Mouse (Mus musculus) cerebellum, adult 11-12 months (tissue): ENCODE results near the gene Dnah11.
A peak's percentile ranks its signal among the peaks of the same experiment; 100 is the strongest.

ENCODE experiments used
- DNase-seq: peaks from one replicate; pipeline ENCODE4 v3.0.0; 2022

Dnah11 gene

DNA sequence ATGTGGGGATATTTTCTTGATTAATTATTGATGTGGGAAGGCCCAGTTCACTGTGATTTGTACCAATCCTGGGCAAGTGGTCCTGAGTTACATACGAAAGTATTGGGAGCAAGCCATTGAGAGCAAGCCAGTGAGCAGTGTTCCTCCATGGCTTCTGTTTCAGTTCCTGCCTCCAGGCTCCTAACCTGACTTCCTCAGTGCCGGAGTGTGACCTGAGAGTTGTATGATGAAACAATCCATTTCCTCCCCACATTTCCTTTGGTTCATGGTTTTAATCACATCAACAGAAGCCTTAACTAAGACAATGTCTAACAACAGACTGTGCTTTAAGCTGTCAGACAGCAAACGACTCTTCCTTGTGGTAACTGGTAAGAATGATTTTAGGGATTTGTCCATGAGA is 114.0 kb downstream of the Dnah11 start:
- no peak for DNase-seq

DNA sequence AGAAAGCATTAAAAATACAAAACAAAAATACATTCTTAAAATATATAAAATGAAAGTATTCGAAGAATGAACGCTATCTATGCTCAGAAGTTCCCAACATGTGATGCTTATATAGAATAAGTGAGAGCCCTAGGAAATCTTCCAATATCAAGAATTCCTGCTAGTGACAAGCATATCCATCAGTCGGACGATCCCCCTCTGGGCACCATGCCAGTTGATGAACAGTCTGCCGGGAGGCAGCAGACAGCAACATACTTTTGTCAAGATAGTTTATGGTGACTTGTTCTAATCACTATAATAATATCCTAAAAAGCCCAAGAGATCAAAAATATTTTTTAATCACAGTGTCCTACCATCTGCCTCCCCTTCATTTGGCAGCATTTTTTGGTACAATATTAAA is 114.7 kb downstream of the Dnah11 start:
- DNase-seq: no peak

DNA sequence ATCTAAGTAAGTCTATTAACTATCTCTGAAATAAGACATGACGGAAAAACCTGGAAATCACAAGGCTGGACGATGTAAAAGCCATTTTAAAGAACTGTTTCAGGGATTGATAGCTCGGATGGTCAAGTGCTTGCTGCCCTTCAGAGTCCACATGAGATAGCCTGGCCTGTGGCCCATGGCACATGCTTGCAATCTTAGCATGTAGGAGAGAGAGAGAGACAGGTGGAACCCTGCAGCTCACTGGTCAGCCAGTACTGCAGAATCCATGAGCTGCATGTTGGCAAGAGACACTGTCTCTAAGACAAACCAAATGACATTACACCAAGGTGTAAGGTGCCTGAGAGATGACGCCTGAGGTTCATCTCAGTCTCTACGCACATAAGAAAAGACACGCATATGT is 118.4 kb downstream of the Dnah11 start:
- DNase-seq: peak; percentile 62

DNA sequence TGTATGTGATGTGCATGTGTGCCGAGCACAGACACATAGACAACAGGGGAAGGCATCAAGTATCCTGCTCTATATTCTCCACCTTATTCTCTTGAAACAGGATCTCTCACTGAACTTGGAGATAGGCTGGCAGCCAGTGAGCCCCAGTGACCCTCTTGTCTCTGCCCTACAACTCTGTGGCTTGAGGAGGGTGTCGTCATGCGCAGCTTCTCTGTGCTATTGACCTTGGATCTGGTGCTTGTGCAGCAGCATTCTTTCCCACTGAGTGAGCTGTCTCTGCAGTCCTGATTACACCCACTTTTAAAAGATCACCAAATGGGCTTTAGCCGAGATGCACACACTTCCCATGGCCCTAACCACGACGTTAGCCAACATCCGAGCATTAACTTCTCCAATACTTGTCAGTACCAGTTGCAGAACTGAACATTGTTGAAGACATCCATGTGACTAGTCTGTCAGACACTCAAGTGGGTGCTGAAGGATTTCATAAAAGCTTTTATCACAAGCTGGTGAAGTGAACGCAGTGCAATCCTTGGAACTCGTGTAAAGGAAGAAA is 120.3 kb downstream of the Dnah11 start:
- DNase-seq: no peak

DNA sequence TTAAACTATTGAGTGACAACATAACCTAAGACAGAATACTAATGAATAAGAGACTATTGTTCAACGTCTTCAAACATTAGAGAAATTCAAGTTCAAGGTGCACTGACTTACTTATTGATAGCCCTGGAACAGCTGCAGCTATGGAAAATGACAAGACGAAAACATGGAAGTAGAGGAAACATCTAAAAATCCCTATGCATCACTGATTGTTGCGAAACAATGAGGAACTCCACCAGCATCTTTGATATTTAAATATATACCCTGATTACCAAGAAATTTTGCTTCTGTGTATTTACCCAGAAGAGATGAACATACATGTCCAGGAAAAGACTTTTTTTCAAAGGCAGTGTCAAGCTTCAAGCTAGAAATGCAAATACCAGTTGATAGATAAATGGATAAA is 122.0 kb downstream of the Dnah11 start:
- DNase-seq: no peak

DNA sequence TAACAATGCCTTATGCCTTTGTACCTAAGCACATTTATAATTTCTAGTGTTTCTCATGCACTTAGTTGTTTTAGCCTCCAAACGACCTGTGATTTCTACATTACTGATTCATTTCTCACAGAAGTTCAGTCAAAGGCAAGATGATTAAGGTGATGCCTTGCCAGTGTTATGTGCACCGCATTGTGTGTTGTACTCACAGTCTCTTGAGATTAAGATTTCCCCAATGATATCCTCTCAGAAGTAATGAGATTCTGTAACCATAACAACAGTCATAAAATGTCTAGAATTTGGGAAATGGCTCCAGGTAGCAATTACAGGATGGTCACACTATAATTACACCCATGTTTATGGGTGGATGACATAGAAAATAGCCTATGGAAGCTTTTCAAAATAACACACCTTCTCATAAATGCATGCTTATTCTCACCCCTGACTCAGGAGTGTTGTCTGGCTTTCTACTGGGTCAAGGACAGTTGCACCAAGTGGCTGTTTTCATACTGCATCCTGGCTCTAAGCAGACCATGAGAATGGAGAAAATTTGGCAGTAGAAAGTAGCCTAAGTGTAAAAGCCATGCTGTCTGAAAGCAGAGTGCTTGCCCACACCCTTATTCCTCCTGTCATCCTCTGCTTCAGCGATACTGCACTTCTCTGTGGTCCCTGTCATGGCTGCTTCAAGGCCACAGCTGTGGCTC is 126.5 kb downstream of the Dnah11 start:
- DNase-seq: no peak

DNA sequence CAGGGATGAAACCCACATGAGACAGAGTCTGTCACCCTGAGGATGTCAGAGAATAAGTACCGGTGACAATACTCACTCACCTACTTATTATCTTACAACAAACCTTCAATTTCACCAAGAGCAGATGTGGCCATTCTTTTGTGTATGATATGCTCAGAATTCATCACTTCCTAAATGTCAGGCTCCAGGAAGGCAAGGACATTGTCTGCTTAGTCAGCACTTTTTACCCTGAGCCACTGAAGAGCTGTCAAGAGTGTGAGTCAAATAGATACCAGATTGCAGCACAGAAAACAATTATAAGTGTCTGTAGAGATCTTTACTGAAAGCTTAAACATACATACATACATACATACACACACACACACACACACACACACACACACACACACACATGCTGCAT is 127.2 kb downstream of the Dnah11 start:
- DNase-seq: no peak

DNA sequence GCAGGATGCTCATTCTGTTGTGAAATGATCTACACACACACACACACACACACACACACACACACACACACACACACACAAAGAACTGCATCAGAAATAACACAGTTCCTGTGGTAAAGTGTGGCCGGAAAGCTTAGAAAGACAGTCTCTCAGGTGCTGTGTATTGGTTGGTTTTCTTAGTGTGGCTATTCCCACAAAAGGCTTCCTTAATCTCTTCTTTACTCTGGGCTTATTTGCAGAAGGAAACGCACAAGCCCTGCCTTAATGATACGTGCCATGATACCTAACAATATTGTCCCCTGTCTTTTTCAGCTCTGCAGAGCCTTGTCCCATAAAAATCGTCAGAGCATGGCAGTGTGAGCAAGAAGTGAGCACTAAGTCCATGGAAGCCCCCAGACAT is 130.1 kb downstream of the Dnah11 start:
- no peak for DNase-seq

DNA sequence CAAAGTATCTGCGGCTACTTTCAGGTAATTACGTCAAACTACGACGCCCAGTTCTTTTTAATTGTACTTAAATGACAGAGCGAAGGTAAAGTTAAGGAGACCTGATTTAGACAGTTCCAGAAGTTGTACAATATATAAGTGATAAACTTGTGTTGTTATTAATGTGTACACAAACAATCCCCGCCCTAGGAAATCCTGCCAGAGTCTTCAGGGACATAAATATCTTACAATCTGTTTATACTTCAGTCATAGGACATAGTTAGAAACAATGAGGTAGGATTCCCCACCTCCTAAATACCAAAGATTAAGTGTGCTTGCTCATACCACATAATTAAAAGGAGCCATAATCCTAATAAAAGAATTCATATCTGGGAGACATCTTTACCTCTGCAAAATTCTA is 136.5 kb downstream of the Dnah11 start:
- no peak for DNase-seq

DNA sequence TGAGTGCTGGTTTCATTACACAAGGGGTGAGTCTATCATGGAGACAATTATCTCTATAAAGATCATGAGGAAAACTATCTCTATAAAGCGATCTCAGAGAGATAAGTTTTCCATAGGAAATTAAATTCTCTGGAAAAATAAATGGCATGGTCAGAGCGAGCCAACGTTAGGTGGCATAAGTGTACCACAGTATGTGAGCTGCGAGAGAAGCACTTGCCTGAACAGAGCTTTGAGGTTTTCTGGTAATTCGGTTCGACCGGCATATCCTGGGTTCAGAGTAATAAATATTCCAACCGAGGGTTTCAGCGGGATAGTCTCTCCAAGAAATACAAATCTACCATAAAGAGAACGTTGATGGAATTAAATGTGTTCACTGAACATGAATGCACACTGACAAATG is 142.0 kb downstream of the Dnah11 start:
- no peak for DNase-seq

DNA sequence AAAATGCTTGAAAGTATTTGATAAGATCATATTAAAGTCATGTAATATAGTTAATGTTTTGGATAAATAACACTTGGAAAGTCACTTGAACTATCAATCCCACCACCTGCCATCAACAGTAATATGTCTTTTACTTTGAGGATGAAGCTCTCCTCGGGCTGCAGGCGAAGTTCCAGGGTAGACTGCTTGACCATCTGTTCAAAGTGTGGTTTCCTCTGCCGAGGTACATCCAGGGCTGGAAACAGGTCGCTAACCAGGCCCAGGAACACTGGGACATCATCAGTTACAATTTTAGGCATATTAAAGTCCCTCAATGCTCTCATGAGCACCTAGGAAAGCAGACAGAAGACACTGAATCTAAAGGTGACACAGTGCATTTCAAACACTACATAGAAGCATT is 153.5 kb downstream of the Dnah11 start:
- no peak for DNase-seq

DNA sequence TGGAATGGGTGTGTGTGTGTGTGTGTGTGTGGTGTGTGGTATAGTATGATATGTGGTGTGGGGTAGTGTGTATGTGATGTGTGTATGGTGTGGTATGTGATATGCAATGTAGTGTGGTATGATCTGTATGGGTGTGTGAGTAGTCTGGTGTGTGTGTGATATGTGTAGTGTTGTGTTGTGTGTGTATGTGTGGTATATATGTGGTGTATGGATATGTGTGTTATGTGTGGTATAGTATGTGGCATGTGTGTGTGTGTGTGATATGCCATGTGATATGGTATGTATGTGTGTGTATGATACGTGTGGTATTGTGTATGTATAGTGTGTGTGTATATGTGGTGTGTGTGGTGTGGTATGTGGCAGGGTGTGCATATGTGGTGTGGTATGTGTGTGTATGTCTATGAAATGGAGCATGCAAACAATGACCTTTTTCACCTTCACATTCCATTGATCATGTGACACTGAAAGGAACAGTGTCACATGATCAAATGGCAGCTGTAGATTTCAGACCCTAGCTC is 155.7 kb downstream of the Dnah11 start:
- DNase-seq: no peak

DNA sequence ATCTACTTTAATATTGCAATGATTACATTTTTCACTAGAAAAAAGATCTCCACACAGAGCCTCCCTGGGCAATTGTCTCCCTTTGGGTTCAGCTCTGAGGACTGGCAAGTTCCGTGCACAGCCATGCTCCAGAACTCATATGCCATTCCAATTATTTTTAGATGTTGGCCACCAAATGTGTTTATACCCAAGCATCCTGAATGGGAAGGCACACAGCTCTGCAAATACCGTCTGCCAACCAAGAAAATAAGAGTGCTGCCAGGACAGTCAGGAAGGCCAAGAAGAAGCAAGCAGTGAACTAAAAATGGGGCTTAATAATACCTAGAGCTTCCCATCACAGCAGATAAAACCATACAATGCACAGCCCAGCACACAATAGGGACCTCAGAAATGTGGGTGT is 156.6 kb downstream of the Dnah11 start:
- peak; percentile 86 for DNase-seq

DNA sequence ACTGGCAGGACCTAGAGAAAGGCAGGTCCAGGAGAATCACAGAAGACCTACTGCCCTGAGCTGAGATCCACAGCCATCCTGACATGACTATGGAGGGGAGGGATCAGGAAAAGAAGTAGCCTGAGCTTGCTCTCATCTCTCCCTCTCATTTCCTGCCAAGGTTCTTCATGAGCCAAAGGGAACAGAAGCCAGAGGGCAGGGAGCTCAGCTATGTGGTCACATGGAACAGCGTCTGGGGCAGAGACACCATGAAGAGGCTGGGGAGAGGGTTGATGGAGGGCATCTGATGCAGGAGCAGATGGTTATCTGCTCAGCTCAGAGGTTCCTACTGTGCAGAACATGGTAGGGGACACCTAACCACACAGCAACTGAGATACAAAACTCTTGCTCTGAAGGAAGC is 163.9 kb downstream of the Dnah11 start:
- DNase-seq: peak; percentile 79

DNA sequence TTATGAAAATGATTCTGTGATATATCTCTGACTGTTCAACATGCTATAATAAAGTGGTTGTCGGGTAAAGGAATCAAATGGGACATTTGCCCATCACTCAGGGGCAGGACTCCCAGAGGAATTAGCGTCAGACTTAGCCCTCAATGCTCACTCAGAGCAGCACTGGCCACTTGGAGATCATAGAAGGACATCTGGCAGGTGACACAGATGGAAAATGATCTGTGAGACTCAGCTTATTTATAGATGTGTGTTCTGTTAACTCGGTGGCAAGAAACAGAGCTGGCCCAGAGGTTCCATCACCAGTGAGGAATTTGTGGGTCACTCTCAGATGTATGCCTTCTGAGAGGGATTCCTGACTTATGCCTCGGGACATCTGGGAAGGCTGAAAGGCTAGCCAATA is 173.1 kb downstream of the Dnah11 start:
- no peak for DNase-seq

DNA sequence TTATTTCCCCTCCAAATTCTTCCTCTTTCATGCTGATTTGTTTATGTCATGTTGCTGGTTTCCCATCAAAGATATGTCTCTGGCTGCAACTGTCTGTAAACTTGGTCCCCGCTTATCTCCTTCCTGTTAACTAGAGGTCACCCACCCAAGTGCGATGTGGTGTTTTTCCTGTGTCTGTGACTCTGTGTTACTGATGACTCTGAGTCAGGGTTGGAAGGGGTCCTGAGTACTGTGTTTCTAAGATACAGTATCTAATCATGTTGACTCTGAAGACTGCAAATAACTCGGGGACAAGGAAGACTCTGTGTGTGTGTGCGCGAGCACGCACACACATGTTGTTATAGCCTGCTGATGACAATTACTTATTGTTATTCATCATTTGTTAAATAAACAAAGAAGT is 179.9 kb downstream of the Dnah11 start:
- DNase-seq: no peak

DNA sequence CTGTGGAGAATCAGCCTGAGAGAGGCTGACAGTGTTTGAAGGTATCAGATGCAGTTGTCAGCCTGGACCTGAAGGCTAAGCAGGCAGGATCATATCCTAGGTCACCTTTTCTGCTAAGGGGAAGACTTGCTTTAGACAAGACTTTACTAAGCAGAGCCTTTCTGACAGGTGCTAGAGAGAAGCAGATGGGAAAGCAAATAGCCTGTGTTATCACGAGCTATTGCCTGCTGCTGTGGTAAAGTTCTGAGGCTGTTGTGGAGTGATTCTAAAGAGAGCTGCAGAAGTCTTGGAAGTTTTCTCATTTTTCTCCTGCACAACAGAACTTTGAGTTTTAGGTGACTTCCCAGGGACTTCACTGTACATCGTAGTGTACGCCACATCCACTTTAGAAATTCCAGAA is 185.0 kb downstream of the Dnah11 start:
- no peak for DNase-seq

DNA sequence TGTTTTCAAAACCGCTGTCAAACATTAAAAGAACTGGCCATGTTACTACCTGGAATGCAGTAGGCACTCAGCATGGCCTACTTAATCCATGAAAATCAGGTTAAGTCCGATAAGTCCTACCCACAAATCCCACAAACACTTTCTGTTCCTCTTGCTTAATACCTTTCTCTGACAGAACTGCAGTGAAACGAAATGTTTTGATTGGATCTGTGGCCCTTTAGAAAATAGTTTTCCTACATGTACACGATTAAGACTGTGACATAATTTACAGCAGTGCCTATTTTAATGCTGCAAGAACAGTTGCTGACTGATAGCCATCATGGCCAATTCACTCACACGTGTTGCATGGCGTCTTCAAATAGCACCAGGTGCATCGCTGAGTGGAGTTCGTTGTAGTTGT is 186.9 kb downstream of the Dnah11 start:
- no peak for DNase-seq

DNA sequence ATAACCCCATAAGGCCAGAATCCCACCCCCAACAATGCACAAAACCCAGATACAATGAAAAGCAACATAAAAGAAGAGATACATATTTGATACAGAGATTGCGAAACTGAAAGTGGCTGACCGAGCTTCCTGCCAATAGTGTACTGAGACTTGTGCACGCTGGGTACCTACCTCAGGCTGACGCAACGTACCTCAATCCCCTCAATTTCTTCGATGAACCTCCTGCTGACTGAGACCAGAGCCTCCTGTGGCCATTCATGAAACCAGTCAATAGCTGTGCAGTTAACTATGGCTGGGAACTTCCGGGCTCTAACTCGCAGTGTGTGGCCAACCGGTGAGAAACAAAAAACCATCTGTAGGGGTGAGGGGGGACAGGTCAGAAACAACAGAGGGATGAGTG is 203.9 kb downstream of the Dnah11 start:
- no peak for DNase-seq

DNA sequence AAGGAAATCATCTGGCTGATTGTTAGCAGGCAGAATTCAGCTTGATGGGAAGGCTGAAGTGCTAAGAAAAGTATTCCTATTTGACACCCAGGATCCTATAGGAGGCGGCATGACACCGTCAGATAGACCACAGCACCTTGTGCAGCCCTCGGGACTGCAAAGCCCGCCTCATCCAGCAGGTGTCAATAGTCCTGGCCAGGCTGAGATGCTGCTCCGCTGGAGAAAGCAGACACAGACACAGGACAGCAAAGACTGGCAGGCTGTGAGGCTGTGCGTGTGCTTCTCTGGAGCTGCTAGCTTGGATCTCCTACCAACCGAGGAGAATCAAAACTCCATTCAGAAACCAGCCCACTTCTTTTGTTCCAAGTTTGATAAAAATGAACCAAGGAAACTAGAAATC is 205.3 kb downstream of the Dnah11 start:
- peak; percentile 86 for DNase-seq

DNA sequence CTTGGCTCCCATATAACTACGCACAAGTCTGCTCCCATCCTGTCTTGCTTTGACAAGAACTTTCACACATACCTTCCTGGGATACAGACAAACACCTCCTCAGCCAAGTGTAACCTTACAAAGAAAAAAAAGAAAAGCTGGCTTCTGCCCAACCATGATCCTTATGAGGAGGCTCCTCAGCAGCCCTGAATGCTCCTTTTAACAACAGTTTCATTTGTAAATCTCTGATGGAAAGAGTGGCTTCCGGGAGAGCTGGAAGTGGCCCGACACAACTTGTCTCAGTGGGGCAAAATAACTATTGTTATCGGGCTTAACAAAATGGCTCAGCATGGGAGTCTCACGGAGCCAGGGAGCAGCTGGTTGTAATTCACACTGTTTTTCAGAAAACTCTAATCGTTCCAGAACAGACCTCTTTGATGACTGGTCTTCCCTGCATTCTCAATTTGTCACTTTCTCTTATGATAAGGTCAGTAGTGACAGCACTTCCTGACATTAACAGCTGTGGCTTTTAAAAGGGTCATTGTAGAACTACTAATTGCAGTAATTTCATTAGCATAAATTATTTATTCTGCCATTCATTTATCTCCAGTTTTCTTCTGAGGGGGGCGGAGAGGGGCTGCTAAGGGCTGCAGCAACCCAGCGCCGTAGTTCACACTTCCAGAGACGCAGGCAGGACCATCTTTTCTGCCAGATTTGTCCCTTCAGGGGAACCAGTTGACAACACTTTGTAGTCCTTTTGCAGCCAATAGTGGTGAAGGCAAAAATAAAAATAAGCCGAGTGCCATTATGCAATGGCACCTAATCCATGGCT is 209.6 kb downstream of the Dnah11 start:
- DNase-seq: no peak

DNA sequence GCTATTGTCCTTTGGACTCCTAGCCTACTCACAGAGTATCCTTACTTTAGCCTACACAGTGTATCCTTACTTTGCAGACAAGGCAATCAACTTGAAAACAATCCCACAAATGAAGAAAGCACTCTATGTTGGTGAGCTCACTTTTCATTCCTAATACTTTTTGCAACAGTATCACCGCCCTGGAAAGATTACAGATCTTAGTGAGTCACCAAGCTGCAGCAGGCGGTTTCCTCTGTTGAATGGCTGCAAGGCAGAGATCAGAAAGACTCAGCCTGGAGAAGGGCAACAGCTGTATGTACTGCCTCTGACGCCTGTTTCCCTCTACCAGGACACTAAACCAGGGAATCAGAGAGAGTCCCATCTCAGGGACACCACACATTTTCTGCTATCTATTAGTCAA is 218.5 kb downstream of the Dnah11 start:
- DNase-seq: no peak

DNA sequence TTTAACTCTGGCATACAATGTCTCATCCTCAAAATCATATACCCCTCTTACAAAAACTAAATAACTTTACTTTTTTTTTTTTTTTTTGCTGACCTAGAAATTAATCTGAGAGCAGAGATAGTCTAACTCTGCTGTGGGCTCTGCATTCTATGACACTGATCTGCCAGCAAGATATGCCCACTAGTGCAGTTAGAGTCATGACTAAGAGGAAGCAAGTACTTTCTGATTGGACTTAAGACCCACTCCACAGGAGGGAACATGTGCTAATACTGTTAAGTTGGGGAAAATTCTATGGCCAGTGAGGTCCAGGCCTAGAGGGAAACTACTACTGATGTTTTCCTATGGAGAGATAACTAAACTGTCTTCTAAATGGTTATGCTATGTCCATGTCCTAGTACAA is 225.1 kb downstream of the Dnah11 start:
- DNase-seq: no peak

DNA sequence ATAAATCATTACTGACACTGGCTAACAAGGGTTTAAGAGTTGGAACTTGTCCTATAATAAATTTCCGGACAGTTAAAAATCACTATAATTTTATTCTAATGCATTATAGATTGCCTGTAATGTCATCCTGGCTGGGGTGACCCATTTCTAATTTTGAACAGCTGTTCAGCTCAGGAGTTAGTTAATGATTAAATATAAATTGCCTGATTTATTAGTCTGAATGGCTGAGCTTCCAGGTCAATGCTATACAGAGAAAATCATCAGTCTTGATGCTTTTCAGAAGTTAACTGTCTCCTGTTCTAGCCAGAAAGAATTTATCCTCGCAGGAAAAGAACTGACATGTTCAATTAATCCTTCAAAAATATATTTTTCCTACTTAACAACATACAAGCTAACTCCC is 236.1 kb downstream of the Dnah11 start:
- DNase-seq: no peak
